Mouse (Mus musculus) spleen, adult 2 months (tissue): ENCODE results near the gene Rel.

Experiments used
- CTCF ChIP-seq: fragments of 200-500 bp; IDR thresholded peaks from 2 replicates; pipeline ENCODE4 v1.5.1; 2011; ENCODE audit warnings: mild to moderate bottlenecking, inconsistent platforms; ENCODE audit not compliant: insufficient read depth, insufficient read length, insufficient replicate concordance; ENCODE audit errors: extremely low read depth
- POLR2A ChIP-seq: fragments of 200-500 bp; IDR thresholded peaks from 2 replicates; pipeline ENCODE4 v1.6.1; 2011; ENCODE audit warnings: low read depth, low read length, inconsistent platforms

DNA sequence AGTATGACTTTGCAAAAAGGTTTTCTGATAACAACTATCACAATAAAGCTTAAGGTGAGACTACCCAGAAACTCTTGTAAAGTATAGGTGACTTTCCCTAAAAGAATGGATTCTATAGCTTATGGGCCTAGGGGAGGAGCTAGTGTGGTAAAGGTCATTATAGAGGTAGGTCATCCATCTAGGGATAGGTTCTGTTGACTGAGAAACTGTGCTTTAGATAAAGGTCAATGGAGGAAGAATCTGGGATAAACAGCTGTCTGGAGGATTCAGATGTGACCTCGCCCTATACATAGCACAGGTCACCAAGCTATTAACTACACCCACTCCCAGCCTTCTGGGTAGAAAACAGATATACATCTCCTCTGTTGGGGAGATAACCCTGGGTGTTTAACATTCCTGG is 31.5 kb upstream of the Rel start:
- TF ChIP-seq POLR2A: no peak
- no peak for TF ChIP-seq CTCF
